Mouse (Mus musculus) spleen, adult 2 months (tissue): ENCODE results near the gene Slc31a1.

ENCODE experiments used
- CTCF ChIP-seq: fragments of 200-500 bp; IDR thresholded peaks from 2 replicates; pipeline ENCODE4 v1.5.1; 2011; ENCODE audit warnings: mild to moderate bottlenecking, inconsistent platforms; ENCODE audit not compliant: insufficient read depth, insufficient read length, insufficient replicate concordance; ENCODE audit errors: extremely low read depth
- POLR2A ChIP-seq: fragments of 200-500 bp; IDR thresholded peaks from 2 replicates; pipeline ENCODE4 v1.6.1; 2011; ENCODE audit warnings: low read depth, low read length, inconsistent platforms

GRCm38 (mm10) chr4:62429616-62430015 lies 69.1 kb downstream of the Slc31a1 start:
- TF ChIP-seq CTCF (no peak), POLR2A (no peak)
